Mouse (Mus musculus): ENCODE data around the gene 1700003E16Rik. TPM values are rescaled to one million over a fixed set of nuclear protein-coding genes. Genes with fewer than 3 reads are reported as not detected.
"Not testable (repeated sequence)": the region's sequence is repeated elsewhere in the genome, so short reads cannot be mapped to it uniquely, and the experiment has no call there.

1700003E16Rik gene
- total RNA-seq, 2 experiments from 2014 or later: 0.40 to 0.53 TPM

DNA sequence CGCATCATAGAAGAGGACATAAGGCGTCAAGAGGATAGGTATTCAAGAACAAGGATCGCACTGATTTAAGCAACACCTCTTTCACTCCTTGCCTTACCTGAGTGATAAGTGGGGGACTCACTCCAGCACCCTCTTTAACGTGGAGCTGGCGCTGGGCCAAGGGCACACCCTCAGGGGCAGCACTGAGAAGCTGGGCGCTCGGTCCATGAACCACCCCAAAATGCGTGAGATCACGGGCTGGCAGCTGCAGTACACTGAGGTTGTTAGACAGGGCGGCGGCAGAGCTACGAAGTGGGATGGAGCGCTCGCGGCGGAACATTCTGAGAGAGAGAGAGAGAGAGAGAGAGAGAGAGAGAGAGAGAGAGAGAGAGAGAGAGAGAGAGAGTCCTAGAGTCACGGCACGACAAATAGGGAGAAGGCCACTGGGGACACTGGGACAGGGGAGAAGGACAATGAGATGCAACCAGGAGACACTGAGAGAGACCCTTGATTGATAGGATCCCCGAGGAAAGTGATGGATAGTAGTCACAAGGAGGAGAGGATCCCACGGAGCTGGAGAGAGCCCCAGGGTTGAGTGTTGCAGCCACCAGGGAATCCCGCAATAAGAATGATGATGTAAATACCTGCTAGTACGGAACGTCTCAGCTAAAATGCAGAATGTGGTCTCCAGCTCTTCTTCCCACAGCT lies 509 bp upstream of the 1700003E16Rik start:
- DNase-seq (ENCODE audit: low spot score in 2 of 2): no peak

DNA sequence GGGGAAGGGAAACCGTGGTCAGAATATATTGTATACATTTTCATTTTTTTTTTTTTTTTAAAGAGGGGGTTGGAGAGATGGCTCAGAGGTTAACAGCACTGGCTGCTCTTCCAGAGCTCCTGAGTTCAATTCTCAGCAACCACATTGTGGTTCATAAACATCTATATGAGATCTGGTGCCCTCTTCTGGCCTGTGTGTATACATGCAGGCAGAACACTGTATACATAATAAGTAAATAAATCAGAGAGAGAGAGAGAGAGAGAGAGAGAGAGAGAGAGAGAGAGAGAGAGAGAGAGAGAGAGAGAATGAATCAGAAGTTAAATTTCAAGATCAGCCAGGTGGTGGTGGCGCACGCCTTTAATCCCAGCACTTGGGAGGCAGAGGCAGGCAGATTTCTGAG lies 3.3 kb downstream of the 1700003E16Rik start:
- DNase-seq (ENCODE audit: low spot score in 2 of 2): not testable (repeated sequence)

DNA sequence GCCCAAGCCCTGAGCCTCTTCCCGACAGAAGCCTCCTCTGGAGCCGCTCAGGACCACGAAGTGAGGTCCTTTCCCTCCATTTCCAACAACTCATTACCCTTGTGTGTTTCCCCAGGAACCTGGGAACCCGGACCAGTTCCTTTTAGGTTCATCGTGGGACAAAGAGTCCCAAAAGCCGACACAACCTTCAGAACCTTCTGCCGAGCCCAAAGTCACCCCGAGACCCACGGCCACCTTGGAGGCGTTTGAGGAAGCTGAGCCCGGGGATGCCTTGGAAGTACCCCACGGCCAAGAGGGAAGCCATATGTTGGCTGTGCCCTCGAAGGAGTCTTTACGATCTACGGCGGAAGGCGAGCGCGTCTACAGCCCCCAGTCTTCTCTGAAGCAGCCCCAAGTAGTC lies 5.2 kb downstream of the 1700003E16Rik start:
- no peak for DNase-seq (ENCODE audit: low spot score in 2 of 2)

DNA sequence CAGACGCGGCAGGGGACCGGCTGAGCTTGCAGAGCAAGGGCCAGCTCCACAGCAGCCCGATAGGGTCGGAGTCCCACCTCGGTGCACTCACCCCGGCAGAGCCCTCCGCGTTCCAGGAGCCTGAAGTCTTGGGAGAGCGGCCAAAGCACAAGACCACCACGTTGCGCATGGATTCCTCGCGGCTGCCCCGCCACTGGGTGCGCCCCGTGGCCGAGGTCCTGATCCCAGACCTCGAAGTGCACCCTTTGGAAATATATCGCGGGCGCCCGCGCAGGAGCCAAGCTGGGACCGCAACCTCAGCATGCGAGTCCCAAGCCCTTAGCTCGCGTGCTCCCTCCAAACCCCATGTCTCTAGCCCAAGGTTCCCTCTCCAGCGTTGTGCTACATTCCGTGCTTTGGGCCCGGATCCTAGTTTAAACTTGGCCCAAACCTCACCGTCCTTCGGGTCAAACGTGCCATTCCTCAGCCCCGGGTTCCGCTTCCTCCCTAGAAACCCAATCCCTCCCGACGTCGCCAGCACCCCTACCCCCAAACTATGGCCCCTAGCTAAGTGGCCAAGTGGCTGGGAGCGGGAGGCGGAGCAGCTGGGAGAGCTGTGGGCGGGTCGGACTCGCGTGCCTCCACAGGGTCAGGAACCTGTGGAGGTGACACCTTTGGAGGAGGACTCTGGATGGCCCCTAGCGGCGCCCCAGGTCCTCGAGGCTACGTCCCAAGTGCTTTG lies 5.9 kb downstream of the 1700003E16Rik start:
- no peak for DNase-seq (ENCODE audit: low spot score in 2 of 2)

DNA sequence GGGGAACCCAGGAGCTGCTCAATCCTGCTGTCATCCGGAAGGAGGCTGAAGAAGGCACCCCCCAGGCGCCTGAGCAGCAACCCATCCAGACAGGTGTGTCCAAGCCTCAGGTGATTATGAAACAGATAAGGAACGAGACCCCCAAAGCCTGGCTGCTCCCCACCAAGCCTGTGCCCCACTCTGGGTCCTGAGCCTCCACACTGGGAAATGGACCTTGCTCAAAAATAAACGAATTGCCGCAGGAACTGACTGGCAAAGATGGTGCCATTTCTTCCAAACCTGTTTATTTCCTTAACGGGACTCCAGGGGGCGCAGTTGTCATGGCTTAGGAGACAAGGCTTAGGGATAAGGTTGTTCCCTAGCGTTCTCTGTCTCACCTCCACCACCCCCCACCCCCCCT lies 6.5 kb downstream of the 1700003E16Rik start:
- peak in 1 of 2 experiments; percentile 34 for DNase-seq (ENCODE audit: low spot score in 2 of 2)

DNA sequence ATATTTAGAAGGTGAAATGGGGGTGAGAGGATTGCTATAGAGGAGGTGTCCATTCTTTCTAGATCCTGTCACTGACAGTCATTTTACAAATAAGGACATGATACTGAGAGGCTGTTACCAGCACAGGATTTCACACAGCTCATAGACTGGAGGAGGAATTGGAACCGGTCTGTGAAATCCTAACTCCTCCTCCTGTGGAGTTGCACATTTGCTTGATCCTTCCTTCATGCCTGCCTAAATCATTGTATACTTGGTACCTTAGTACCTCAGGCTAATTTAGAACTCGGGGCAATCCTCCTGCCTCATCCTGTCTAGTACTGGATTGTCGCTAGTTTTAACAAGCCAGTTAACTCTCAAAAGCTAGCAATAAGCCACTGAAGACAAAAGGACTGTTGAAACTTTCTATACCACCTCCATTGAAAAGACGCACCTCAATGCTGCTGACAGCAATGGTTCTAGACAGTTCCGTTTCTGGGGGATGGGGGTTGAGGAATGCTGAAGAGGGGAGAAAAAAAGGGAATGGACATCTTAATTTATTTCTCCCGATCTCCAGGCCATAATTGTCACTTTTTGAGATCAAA lies 8.9 kb downstream of the 1700003E16Rik start:
- DNase-seq (ENCODE audit: low spot score in 2 of 2): no peak

DNA sequence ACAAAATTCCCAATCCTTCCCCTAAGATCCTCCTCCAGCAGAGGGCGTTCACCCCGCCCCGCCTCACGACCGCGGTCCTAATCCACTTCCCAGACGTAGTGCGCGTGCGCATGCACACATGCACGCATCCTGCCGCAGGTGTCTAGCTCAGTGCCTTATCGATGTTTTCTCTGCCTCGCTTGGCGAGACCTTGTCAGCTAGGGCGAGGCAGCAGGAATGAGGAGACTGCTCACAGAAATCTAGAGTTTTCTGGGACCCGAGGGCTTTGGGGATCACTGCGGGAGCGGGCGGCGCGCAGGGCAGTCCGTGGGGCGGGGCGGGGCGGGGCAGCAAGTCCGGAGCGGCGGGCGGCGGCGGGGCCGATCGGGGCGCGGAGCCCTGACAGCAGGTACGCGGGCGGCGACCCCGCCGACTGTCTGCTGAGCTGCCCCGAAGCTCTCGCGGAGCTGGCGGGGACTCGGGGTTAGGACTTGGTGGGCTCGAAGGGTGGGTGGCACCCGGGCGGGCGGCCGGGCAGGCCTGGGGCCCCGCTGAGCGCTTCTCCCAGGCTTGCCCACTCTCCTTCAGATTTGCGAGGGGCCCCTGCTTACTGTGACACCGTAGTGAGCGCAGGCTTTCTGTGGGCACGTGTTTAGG lies 9.5 kb downstream of the 1700003E16Rik start, which contains the start of gene Dctn1:
Dctn1 (plus strand) TSS at position 314 of the 636 bp plus-strand sequence.
- DNase-seq (ENCODE audit: low spot score in 2 of 2): peak; percentile 86 to 93

DNA sequence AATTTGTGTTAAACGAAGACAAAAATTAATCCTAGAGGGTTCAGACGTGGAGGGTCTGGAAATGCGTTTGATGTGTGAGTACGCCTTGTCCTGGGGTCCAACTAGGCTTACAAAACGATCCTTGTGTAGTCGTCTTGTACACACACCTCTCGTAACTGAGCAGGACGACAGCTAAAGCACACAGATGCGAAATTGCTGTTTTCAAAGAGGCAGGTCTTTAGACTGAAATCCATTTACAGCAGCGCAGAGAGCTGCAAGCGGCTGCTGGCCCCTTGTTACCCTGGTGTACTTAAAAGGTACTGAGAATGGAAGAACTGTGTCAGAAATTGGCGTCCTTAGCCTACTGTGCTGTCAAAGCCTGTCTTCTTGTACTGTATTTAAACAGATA lies 10.0 kb downstream of the 1700003E16Rik start:
- no peak for DNase-seq (ENCODE audit: low spot score in 2 of 2)

DNA sequence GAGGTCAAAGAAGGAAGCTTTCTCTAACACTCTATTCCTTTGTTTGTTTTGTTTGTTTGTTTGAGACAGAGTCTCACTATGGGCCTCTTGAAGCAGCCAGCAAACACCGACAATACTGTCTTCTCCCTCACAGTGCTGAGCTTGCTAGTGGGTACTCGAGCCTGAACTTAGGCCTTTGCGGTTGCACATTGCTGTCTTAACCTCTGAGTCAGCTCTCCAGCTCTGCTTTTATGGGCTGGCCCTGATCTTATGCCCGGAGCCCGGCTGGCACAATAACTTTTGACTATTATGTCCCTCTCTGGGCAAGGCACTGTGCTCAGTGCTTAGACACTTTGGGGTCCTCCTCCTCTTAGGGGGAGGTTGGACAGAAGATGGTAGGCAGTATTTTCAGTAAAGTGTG lies 13.7 kb downstream of the 1700003E16Rik start:
- DNase-seq (ENCODE audit: low spot score in 2 of 2): no peak

DNA sequence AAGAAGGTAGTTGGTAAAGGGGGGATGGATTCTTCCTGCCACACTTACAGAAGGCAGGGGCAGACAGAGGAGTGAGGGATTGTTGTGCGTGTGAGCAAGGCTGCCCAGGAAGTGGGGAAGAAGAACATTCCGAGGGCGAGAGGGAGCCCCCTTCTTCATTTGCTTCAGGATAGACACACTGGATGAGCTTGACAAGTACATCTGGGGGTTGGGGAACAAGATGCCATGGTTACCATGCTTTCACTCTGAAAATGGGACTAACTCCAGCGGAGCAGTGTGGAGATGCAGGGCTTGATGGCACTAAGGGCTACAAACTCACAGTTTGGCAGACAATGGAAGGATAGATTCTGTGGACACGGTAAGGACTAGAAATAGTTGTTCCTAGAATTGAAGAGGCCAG lies 14.9 kb downstream of the 1700003E16Rik start:
- no peak for DNase-seq (ENCODE audit: low spot score in 2 of 2)

DNA sequence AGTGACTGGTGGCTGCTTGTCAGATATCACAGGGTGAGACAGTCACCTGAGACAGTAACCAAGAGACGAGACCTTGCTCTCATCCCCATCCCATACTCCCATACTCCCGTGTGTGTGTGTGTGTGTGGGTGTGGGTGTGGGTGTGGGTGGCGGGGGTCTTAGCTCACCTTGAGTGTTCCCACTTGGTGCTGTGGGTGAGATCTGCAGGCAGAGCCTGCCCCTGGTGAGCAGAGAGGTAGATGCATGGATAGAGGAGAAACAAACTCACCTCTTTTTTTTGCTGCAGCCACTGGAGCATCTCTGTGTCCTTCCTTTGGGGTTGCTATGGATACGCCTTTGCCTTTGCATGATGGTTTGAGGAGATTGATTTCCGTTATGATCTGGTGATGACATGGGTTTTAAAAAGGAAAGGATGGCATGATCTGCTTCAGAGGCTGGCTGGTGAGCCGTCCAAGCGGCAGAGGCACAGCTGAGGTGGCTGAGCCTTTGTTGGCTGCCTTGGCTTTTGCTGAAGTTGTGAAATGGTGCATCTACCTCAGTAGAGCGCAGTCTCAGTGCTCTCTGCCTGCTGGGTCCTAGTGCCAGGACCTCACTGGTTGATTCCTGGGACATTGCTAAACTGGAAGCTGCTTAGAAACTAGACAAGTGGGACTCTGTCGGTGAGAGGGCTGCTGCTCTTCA lies 16.2 kb downstream of the 1700003E16Rik start:
- no peak for DNase-seq (ENCODE audit: low spot score in 2 of 2)

DNA sequence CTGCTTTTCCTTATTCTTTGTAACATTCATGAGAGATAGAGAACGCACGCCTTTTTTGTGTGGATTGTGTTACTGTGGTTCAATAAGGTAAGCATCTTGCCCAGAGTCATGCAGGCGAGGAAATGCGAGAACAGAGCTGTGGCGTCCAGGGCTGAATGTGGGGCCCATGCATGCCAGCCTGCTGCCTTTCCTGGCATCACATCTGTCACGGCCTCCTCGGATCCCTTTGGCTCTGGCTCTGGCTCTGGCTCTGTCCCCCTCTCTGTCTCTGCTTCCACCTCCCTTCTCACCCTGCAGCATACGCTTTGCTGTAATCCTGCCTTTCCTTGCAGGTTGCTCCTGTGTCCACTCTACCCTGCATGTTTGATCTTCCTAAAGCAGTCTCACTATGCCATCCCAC lies 19.8 kb downstream of the 1700003E16Rik start:
- DNase-seq (ENCODE audit: low spot score in 2 of 2): no peak

DNA sequence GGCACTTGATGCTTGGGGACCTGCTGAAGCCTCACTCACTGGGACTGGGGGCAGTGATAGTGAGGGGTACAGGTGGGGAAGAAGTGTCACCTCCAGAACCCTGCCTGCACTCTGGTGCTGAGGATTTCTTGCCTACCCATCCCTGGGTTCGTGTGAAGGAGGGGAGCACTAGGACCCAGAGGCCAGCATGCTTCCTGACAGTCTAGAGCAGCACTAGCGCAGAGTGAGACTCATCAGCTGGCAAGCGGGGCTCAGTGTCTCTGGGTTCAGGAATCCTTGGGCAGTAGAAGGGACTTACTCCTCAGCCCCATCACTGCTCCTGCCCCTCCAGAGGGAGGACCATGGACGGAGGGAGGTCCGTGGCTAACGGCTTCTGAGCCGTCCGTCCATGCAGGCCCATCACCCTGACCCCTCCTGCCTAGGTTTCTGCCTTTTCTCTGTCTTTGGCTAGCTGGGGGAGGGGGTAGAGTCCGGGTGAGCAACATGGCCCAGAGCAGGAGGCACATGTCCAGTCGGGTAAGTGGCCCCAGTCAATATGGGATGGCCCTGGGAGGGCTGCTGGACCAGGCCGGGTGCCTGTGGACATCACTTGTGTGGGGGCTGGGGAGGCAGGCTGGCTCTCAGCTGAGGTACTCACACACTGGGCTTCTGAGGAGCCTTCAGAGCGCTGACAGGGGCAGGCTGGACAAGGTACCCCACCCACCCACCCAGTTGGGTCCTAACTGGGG lies 23.4 kb downstream of the 1700003E16Rik start:
- DNase-seq (ENCODE audit: low spot score in 2 of 2): no peak

DNA sequence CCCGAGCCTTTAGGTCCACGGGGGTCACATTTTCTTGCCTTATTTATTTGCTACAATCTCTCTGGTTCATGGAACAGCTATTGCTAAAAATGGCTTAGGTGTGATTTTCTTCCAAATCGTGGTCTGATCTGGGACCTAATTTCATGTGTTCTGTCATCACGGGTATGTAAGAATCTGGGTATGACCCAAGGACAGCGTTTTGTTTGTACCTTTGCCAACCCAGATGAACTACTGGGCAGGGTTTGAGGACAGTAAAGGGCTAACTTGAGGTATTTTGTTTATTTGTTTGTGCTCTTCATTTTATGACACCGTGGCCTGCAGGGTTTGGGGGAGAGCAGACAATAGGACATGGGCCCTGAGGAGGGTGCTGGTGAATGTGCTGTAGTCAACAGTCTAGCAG lies 24.4 kb downstream of the 1700003E16Rik start:
- DNase-seq (ENCODE audit: low spot score in 2 of 2): no peak

DNA sequence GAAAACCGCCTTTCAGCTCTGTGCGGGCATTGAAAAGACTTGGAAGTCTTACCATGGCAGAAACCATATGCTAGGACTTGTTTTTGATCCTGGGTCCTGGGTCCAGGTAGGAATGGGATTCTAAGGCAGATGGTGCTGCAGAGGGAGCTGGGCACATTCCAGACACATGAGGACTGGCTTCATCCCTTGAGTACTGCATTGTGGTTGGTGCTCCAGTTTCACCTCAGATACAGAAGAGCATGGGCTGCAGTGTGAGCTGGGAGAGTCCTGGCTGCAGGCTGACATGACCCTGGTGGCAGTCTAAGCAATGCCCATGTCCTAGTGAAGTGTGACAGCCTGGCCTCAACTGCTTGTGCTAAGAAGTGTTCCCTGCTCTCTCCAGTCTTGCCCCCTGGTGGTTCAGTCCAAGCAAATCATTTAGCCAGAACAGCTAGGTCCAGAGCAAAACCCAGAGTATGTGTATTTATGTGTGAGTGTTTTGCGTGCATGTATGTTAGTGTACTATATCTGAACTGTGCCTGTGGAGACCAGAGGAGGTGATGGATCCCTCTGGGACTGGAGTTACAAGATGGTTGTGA lies 28.7 kb downstream of the 1700003E16Rik start:
- no peak for DNase-seq (ENCODE audit: low spot score in 2 of 2)

DNA sequence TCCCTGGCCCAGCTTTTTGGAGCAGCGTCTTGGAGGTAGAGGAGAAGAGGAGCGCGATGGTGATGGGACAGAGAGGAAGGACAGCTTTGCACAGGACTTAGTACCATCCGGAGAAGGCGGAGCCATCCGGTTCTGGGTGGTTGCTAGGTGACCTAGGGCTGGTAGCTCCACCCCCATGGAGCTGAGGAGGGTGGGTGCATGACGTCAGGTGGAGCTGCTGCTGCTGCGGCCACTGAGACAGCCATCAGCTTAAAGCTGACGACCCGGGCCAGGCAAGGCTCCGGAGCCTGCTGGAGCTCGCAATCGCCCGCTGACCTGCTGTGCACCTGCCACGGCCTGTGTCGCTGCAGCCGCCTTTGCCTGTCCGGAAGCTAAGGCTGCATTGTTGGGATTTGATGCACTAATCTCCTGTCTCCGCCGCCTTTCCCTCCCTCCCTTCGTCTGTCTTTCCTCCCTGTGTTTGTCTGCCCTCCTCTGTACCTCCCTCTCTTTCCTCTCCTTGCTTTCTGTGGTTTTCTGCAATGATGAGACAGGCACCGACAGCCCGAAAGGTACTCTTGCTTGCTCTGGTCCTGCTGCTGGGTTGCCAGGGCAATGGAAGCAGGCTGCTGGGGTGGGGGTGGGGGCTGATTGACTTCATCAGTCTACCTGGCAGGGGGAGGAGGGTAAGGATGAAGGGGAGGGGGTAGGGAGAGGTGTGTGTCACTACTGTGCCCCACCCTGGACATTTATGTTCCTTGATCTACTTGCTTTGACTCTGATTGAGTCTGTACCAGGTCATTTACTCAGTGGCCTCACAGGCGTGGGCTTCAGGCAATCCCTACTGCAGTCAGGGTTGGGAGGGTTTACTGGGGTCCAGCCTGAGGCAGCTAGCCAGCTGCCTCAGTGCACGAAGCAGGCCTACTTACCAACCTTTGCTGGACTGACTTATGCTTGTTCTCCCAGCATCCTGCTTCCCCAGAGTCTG lies 30.0 kb downstream of the 1700003E16Rik start:
- no peak for DNase-seq (ENCODE audit: low spot score in 2 of 2)

DNA sequence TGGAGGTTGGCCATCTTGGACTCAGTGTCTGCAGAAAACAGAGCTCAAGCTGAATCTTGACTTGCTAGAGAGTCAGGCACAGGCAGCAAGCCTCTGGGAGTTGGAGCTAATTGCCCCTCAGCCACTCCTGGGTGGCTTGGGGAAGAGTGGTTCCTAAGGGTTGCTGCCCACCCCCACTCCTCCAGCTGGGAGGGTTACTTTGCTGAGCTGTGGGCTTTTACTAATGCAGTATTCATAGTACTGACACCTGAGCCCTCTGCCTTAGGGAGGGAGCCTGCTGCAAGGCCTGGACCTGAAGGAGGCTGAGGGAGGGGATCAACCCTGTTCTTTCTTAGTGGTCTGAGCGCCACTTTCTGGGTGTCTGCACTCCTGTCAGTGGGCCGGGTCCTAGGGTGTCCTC lies 30.7 kb downstream of the 1700003E16Rik start:
- no peak for DNase-seq (ENCODE audit: low spot score in 2 of 2)

DNA sequence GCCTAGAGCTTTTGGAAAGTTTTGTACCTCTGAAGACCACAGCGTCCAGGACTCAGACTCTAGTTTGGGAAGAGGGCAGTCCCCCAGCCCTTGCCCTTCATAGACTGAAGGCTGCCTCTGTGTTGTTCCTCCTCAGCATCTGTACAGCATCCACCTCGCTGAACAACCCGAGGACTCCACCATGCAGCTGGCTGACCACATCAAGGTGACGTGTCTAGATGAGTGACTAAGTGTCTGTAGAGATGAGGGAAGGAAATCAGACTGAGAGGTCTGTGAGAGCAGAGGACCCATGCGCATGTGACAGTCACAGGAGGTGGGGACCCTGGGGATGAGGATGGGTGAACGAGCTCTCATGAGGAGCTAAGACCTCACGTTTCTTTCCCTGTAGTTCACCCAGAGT lies 37.4 kb downstream of the 1700003E16Rik start:
- no peak for DNase-seq (ENCODE audit: low spot score in 2 of 2)

DNA sequence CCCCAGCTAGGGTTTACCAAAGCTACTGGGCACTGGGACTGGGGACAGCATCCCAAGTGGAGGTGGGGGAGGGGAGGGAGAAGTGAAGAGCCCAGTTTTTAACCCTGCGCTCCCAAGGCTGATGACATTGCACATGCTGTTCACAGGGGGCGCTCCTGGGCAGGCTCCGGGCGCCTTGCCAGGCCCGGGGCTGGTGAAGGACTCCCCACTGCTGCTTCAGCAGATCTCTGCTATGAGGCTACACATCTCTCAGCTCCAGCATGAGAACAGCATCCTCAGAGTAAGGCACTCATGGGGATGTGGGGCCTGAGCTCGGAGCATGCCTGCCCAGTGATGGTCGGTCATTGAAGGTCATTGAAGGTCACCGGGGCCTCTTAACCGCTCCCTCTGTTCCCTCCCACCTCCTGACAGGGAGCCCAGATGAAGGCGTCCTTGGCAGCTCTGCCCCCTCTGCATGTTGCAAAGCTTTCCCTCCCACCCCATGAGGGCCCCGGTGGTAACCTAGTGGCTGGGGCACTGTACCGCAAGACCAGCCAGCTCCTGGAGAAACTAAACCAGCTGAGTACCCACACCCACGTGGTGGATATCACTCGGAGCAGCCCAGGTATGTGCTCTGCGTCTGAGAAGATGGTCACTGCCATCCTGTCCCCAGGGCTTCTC lies 41.3 kb downstream of the 1700003E16Rik start:
- peak; percentile 51 to 60 for DNase-seq (ENCODE audit: low spot score in 2 of 2)
